Mouse (Mus musculus) testis, adult 2 months (tissue): ENCODE data around the gene Car5a.

Experiments used
- CTCF ChIP-seq: fragments of 200-500 bp; IDR thresholded peaks from 2 replicates; pipeline ENCODE4 v1.5.1; 2012; ENCODE audit warnings: low read depth, mild to moderate bottlenecking, inconsistent platforms, low read length, moderate library complexity; ENCODE audit not compliant: control insufficient read depth, insufficient read depth, insufficient replicate concordance
- POLR2A ChIP-seq: fragments of 200-500 bp; IDR thresholded peaks from 2 replicates; pipeline ENCODE4 v1.6.1; 2012; ENCODE audit warnings: low read depth, mild to moderate bottlenecking, inconsistent platforms, low read length, moderate library complexity; ENCODE audit not compliant: control insufficient read depth

DNA sequence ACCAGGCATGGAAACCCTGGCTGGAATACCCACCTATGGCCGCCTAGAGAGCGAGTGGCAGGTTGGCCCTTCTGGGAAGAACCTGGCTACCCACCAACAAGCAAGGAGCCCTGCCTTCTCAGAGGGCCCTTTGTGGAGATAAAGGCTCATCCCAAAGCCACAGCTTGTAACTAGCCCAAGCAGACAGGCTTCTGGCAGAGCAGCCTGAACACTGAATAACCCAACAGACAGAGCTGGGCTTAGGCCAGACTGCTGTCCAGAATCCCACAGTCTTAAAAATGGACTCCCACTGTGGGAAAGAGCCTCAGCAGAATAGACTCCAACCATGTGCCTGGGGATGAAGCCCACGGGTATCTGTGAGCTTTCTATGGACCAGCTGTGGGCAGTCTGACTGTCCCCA is 60.5 kb downstream of the Car5a start:
- no peak for TF ChIP-seq CTCF
- TF ChIP-seq POLR2A, result no peak
